Mouse (Mus musculus): ENCODE data around the gene Pskh1. TPM values are rescaled to one million over a fixed set of nuclear protein-coding genes. Genes with fewer than 3 reads are reported as not detected.
A peak's percentile ranks its signal among the peaks of the same experiment; 100 is the strongest.

Pskh1 gene
- total RNA-seq, 1 experiment: 13.2 TPM

GRCm38 (mm10) chr8:105935863-105936603, 35.8 kb downstream of the Pskh1 start:
- Histone ChIP-seq H3K4me1 (ENCODE audit: control insufficient read depth in 2 of 2, insufficient read depth in 2 of 2, low read length in 2 of 2, poor library complexity in 1 of 2) (peaks cover 0 to 6% of the 10 kb centered on the region in 2 experiments; a peak in 2 of 4 replicates), H3K9me3 (ENCODE audit: control insufficient read depth, insufficient read depth, low read depth, low read length) (no peaks in the 10 kb centered on the region), H3K36me3 (ENCODE audit: control insufficient read depth, insufficient read depth, low read length, poor library complexity, severe bottlenecking) (no peaks in the 10 kb centered on the region; the same call in 1 of the 2 replicates), H3K9ac (ENCODE audit: insufficient read depth, low read depth, low read length, poor library complexity, severe bottlenecking) (peak overlapping the region; percentile 69; the same call in 1 of the 2 replicates), H3K4me3 (ENCODE audit: insufficient read depth in 1 of 2, low read depth in 1 of 2, low read length in 2 of 2, poor library complexity in 1 of 2, severe bottlenecking in 1 of 2) (peak overlapping the region; percentile 81 to 96), H3K27ac (ENCODE audit: insufficient read depth, low read depth, low read length, poor library complexity, severe bottlenecking) (no peak overlapping the region)
- DNase-seq (ENCODE audit: low read depth, low spot score): no peak
- TF ChIP-seq CHD2 (IDR thresholded peaks at IDR 0.05; ENCODE audit: low read depth, low read length) (no peak), HCFC1 (IDR thresholded peaks at IDR 0.05; ENCODE audit: borderline replicate concordance, insufficient read depth, low read length) (no peak), MAFK (IDR thresholded peaks at IDR 0.05; ENCODE audit: insufficient read depth, low read depth, low read length) (no peak), ZNF384 (IDR thresholded peaks at IDR 0.05; ENCODE audit: low read depth, low read length) (no peak), ZC3H11A (IDR thresholded peaks at IDR 0.05; ENCODE audit: borderline replicate concordance, low read depth, low read length) (no peak)
- in situ Hi-C loops (cut with MboI; ENCODE audit: low sequenced_read_pairs in 2 of 2, unreplicated experiment in 2 of 2): no loop called here

- DNase-seq (ENCODE audit: low read depth, low spot score): peak; percentile 82
- Histone ChIP-seq H3K27ac (ENCODE audit: insufficient read depth, low read depth, low read length, poor library complexity, severe bottlenecking) (no peak overlapping the region), H3K9ac (ENCODE audit: insufficient read depth, low read depth, low read length, poor library complexity, severe bottlenecking) (peak overlapping the region; percentile 69), H3K4me3 (ENCODE audit: insufficient read depth in 1 of 2, low read depth in 1 of 2, low read length in 2 of 2, poor library complexity in 1 of 2, severe bottlenecking in 1 of 2) (peak overlapping the region; percentile 81 to 96), H3K4me1 (ENCODE audit: control insufficient read depth in 2 of 2, insufficient read depth in 2 of 2, low read length in 2 of 2, poor library complexity in 1 of 2) (peaks cover 0 to 6% of the 10 kb centered on the region in 2 experiments; a peak in 2 of 4 replicates), H3K9me3 (ENCODE audit: control insufficient read depth, insufficient read depth, low read depth, low read length) (no peaks in the 10 kb centered on the region), H3K36me3 (ENCODE audit: control insufficient read depth, insufficient read depth, low read length, poor library complexity, severe bottlenecking) (peaks cover 2% of the 10 kb centered on the region; the same call in 1 of the 2 replicates)
- in situ Hi-C loops (cut with MboI; ENCODE audit: low sequenced_read_pairs in 2 of 2, unreplicated experiment in 2 of 2): no loop called here
- TF ChIP-seq HCFC1 (IDR thresholded peaks at IDR 0.05; ENCODE audit: borderline replicate concordance, insufficient read depth, low read length): no peak
- TF ChIP-seq ZC3H11A (IDR thresholded peaks at IDR 0.05; ENCODE audit: borderline replicate concordance, low read depth, low read length): no peak
- TF ChIP-seq MAFK (IDR thresholded peaks at IDR 0.05; ENCODE audit: insufficient read depth, low read depth, low read length): no peak
- no peak for TF ChIP-seq CHD2 (IDR thresholded peaks at IDR 0.05; ENCODE audit: low read depth, low read length)
- TF ChIP-seq ZNF384 (IDR thresholded peaks at IDR 0.05; ENCODE audit: low read depth, low read length): no peak
Measured at GRCm38 (mm10) chr8:105936866-105937475, 36.7 kb downstream of the Pskh1 start.

- Histone ChIP-seq H3K9me3 (ENCODE audit: control insufficient read depth, insufficient read depth, low read depth, low read length) (no peaks in the 10 kb centered on the region), H3K4me3 (ENCODE audit: insufficient read depth in 1 of 2, low read depth in 1 of 2, low read length in 2 of 2, poor library complexity in 1 of 2, severe bottlenecking in 1 of 2) (peak overlapping the region; percentile 81 to 96), H3K9ac (ENCODE audit: insufficient read depth, low read depth, low read length, poor library complexity, severe bottlenecking) (peak overlapping the region; percentile 69), H3K4me1 (ENCODE audit: control insufficient read depth in 2 of 2, insufficient read depth in 2 of 2, low read length in 2 of 2, poor library complexity in 1 of 2) (peaks cover 0 to 6% of the 10 kb centered on the region in 2 experiments; a peak in 2 of 4 replicates), H3K36me3 (ENCODE audit: control insufficient read depth, insufficient read depth, low read length, poor library complexity, severe bottlenecking) (peaks cover 3% of the 10 kb centered on the region; the same call in 1 of the 2 replicates), H3K27ac (ENCODE audit: insufficient read depth, low read depth, low read length, poor library complexity, severe bottlenecking) (no peak overlapping the region)
- TF ChIP-seq HCFC1 (IDR thresholded peaks at IDR 0.05; ENCODE audit: borderline replicate concordance, insufficient read depth, low read length) (no peak), ZC3H11A (IDR thresholded peaks at IDR 0.05; ENCODE audit: borderline replicate concordance, low read depth, low read length) (no peak), MAFK (IDR thresholded peaks at IDR 0.05; ENCODE audit: insufficient read depth, low read depth, low read length) (no peak), ZNF384 (IDR thresholded peaks at IDR 0.05; ENCODE audit: low read depth, low read length) (no peak), CHD2 (IDR thresholded peaks at IDR 0.05; ENCODE audit: low read depth, low read length) (no peak)
- in situ Hi-C loops (cut with MboI; ENCODE audit: low sequenced_read_pairs in 2 of 2, unreplicated experiment in 2 of 2): no loop called here
- no peak for DNase-seq (ENCODE audit: low read depth, low spot score)
Measured at GRCm38 (mm10) chr8:105937496-105938305, 37.5 kb downstream of the Pskh1 start.

- in situ Hi-C loops (cut with MboI; ENCODE audit: low sequenced_read_pairs in 2 of 2, unreplicated experiment in 2 of 2): no loop called here
- peak within 1 kb of the TSS; percentile 69 for H3K9ac ChIP-seq (ENCODE audit: insufficient read depth, low read depth, low read length, poor library complexity, severe bottlenecking)
- DNase-seq (ENCODE audit: low read depth, low spot score): no peak
- H3K36me3 ChIP-seq (ENCODE audit: control insufficient read depth, insufficient read depth, low read length, poor library complexity, severe bottlenecking): peaks cover 7% of the 10 kb centered on the region; the same call in 1 of the 2 replicates
- H3K4me3 ChIP-seq (ENCODE audit: insufficient read depth in 1 of 2, low read depth in 1 of 2, low read length in 2 of 2, poor library complexity in 1 of 2, severe bottlenecking in 1 of 2): peak within 1 kb of the TSS; percentile 81 to 96
- H3K27ac ChIP-seq (ENCODE audit: insufficient read depth, low read depth, low read length, poor library complexity, severe bottlenecking): no peak within 1 kb of the TSS
- TF ChIP-seq HCFC1 (IDR thresholded peaks at IDR 0.05; ENCODE audit: borderline replicate concordance, insufficient read depth, low read length): no peak
- no peak for TF ChIP-seq CHD2 (IDR thresholded peaks at IDR 0.05; ENCODE audit: low read depth, low read length)
- TF ChIP-seq ZC3H11A (IDR thresholded peaks at IDR 0.05; ENCODE audit: borderline replicate concordance, low read depth, low read length): no peak
- no peak for TF ChIP-seq MAFK (IDR thresholded peaks at IDR 0.05; ENCODE audit: insufficient read depth, low read depth, low read length)
- no peak for TF ChIP-seq ZNF384 (IDR thresholded peaks at IDR 0.05; ENCODE audit: low read depth, low read length)
- H3K9me3 ChIP-seq (ENCODE audit: control insufficient read depth, insufficient read depth, low read depth, low read length): no peaks in the 10 kb centered on the region
- peaks cover 0 to 6% of the 10 kb centered on the region in 2 experiments; a peak in 2 of 4 replicates for H3K4me1 ChIP-seq (ENCODE audit: control insufficient read depth in 2 of 2, insufficient read depth in 2 of 2, low read length in 2 of 2, poor library complexity in 1 of 2)
Measured at GRCm38 (mm10) chr8:105938306-105938669, 38.0 kb downstream of the Pskh1 start, which contains the start of gene Psmb10. TSS of gene Psmb10 (minus strand) at chr8:105938444.

Measured in ES-E14 (cell line).